ENCODE assay signal across 21 mouse cellular contexts in genomic region chr5:36891793-36892470, GRCm38 (mm10). TPM values are rescaled to one million over a fixed set of nuclear protein-coding genes. Genes with fewer than 3 reads are reported as not detected.
A peak's percentile ranks its signal among the peaks of the same experiment; 100 is the strongest.
DNase-seq lines count a peak whose midpoint lies in the region; ATAC-seq and TF ChIP-seq lines count a peak whose summit lies in the region.
"Had no signal": no experiment of that assay in that cellular context is flagged by ENCODE, and none has a peak within 500 bp of the region (broad histone marks: within the 10 kb centered on the region; RNA-seq: fewer than 3 reads in every experiment).

No protein-coding gene starts in this region.

- no peak overlapping the region for H3K9ac ChIP-seq in hindbrain, postnatal 0 days (replicated peaks; ENCODE audit: low read length)
- no peak overlapping the region for H3K9ac ChIP-seq in hindbrain, embryonic 11.5 days (ENCODE audit: low read depth, low read length)
- H3K9ac ChIP-seq: embryonic facial prominence, embryonic 15.5 days; hindbrain, embryonic 12.5 days had no signal

- H3K4me2 ChIP-seq in hindbrain, postnatal 0 days (ENCODE audit: low read depth, low read length) = no peak overlapping the region
- no peak overlapping the region for H3K4me2 ChIP-seq in hindbrain, embryonic 11.5 days (replicated peaks; ENCODE audit: low read depth, low read length)
- H3K4me2 ChIP-seq: embryonic facial prominence, embryonic 15.5 days; hindbrain, embryonic 12.5 days; liver, embryonic 11.5 days had no signal

- peaks cover 60% of the 10 kb centered on the region for H3K4me1 ChIP-seq in hindbrain, postnatal 0 days (ENCODE audit: insufficient read depth, low read length)
- peaks cover 6% of the 10 kb centered on the region; the same call in 1 of the 2 replicates for H3K4me1 ChIP-seq in hindbrain, embryonic 11.5 days (replicated peaks; ENCODE audit: control insufficient read depth, insufficient read depth, low read length)
- H3K4me1 ChIP-seq: embryonic facial prominence, embryonic 15.5 days had no signal

- H3K36me3 ChIP-seq in hindbrain, postnatal 0 days (ENCODE audit: insufficient read depth, low read length) = no peaks in the 10 kb centered on the region
- H3K36me3 ChIP-seq in hindbrain, embryonic 11.5 days (ENCODE audit: control insufficient read depth, insufficient read depth, low read length) = no peaks in the 10 kb centered on the region
- H3K36me3 ChIP-seq: embryonic facial prominence, embryonic 15.5 days; hindbrain, embryonic 12.5 days had no signal

- DNase-seq in hindbrain, postnatal 0 days (ENCODE audit: low spot score) = no peak
- DNase-seq in hindbrain, embryonic 11.5 days (ENCODE audit: low spot score) = no peak
- DNase-seq in 3T3-L1 (ENCODE audit: low read depth, low spot score) = peak; percentile 44
- DNase-seq in adipocyte (ENCODE audit: low spot score) = peak; percentile 37
- DNase-seq in cerebellum, postnatal 25 days = peak; percentile 77 to 81
- no peak for DNase-seq in urinary bladder, postnatal 25 days (ENCODE audit: low spot score)
- DNase-seq in adrenal gland, adult (ENCODE audit: inconsistent age in 2 of 2, low spot score in 1 of 2) = no peak
- DNase-seq: adrenal gland, postnatal 25 days; gastrocnemius, postnatal 25 days; lung, adult 18-20 months had no signal

- H3K4me3 ChIP-seq in hindbrain, postnatal 0 days (ENCODE audit: low read length) = no peak overlapping the region
- H3K4me3 ChIP-seq in hindbrain, embryonic 11.5 days (ENCODE audit: low read depth, low read length) = no peak overlapping the region
- H3K4me3 ChIP-seq: embryonic facial prominence, embryonic 15.5 days; hindbrain, embryonic 12.5 days had no signal

- H3K9me3 ChIP-seq in hindbrain, postnatal 0 days (ENCODE audit: low read length) = no peaks in the 10 kb centered on the region
- H3K9me3 ChIP-seq in hindbrain, embryonic 11.5 days (ENCODE audit: control insufficient read depth, low read length) = no peaks in the 10 kb centered on the region
- H3K9me3 ChIP-seq: embryonic facial prominence, embryonic 15.5 days; hindbrain, embryonic 12.5 days had no signal

- H3K27me3 ChIP-seq in hindbrain, postnatal 0 days (ENCODE audit: insufficient read depth, low read length) = no peaks in the 10 kb centered on the region
- no peaks in the 10 kb centered on the region for H3K27me3 ChIP-seq in hindbrain, embryonic 11.5 days (ENCODE audit: control insufficient read depth, insufficient read depth, low read length)
- H3K27me3 ChIP-seq: embryonic facial prominence, embryonic 15.5 days had no signal

- 33% methylated on average over 4 of the region's 4 CpGs for WGBS in hindbrain, postnatal 0 days
- WGBS in hindbrain, embryonic 11.5 days = 70% methylated on average over 4 of the region's 4 CpGs

- no peak for ATAC-seq in hindbrain, postnatal 0 days
- no peak for ATAC-seq in hindbrain, embryonic 11.5 days (ENCODE audit: low FRiP score)
- ATAC-seq: activated CD4-positive, CD25-positive, alpha-beta regulatory T cell, adult 4 months; forebrain, embryonic 16.5 days; intestine, embryonic 16.5 days; midbrain, embryonic 16.5 days had no signal

- peak overlapping the region; percentile 59; the same call in 1 of the 2 replicates for H3K27ac ChIP-seq in hindbrain, postnatal 0 days
- H3K27ac ChIP-seq in hindbrain, embryonic 11.5 days (ENCODE audit: low read depth, low read length) = no peak overlapping the region
- H3K27ac ChIP-seq: embryonic facial prominence, embryonic 15.5 days; hindbrain, embryonic 12.5 days; stomach, postnatal 0 days had no signal

- TF ChIP-seq CTCF in hindbrain, postnatal 0 days (IDR thresholded peaks at IDR 0.05; ENCODE audit: low read depth) = no peak

RNA-seq across cellular contexts. Expression of gene Ppp2r2c, which starts 23.6 kb away (rescaled TPM):
- 255 and 263 TPM in 2 replicates for total RNA-seq in hindbrain, postnatal 0 days (2014; rRNA removed)
- polyA plus RNA-seq in hindbrain, postnatal 0 days (2015; fragmentation: Nextera tagmentation; extraction: Ambion mirVana) = 103 and 105 TPM in 2 replicates
- 1.9 and 3.3 TPM in 2 replicates for polyA plus RNA-seq in hindbrain, embryonic 11.5 days (2014; fragmentation: Nextera tagmentation; extraction: Ambion mirVana)
- total RNA-seq: megakaryocyte-erythroid progenitor cell, adult 5-6 weeks had no signal
- polyA plus RNA-seq: activated CD4-positive, CD25-positive, alpha-beta regulatory T cell, adult 4 months; heart, postnatal 0 days; kidney, embryonic 16.5 days had no signal

Comparison
In these comparisons a context has a peak if more than half of its experiments do, and no peak if none do; other contexts are left out.
1. RNA of gene Ppp2r2c, which starts 23.6 kb away (polyA plus RNA-seq): 103 to 105 TPM in hindbrain, postnatal 0 days; 1.9 to 3.3 TPM in hindbrain, embryonic 11.5 days; every median in the first group is over 10 times any median in the second.
2. DNase-seq: peak in 3T3-L1 (single experiment), adipocyte (single experiment) and cerebellum, postnatal 25 days (2 of 2); none in hindbrain, postnatal 0 days (single experiment), hindbrain, embryonic 11.5 days (single experiment), urinary bladder, postnatal 25 days (single experiment) and adrenal gland, adult (0 of 2).